Mouse (Mus musculus) small intestine, adult 2 months (tissue): Measurements from ENCODE around the gene Gm12185.

ENCODE experiments used
- CTCF ChIP-seq: fragments of 200-500 bp; IDR thresholded peaks from 2 replicates; pipeline ENCODE4 v1.5.1; 2012; ENCODE audit warnings: low read depth, mild to moderate bottlenecking, control low read depth, inconsistent platforms, low read length, moderate library complexity, mixed read lengths; ENCODE audit not compliant: insufficient replicate concordance, insufficient read length; ENCODE audit errors: extremely low read depth
- POLR2A ChIP-seq: fragments of 200-500 bp; IDR thresholded peaks from 2 replicates; pipeline ENCODE4 v1.6.1; 2012; ENCODE audit warnings: low read depth, mild to moderate bottlenecking, control low read depth, inconsistent platforms, low read length, moderate library complexity

DNA sequence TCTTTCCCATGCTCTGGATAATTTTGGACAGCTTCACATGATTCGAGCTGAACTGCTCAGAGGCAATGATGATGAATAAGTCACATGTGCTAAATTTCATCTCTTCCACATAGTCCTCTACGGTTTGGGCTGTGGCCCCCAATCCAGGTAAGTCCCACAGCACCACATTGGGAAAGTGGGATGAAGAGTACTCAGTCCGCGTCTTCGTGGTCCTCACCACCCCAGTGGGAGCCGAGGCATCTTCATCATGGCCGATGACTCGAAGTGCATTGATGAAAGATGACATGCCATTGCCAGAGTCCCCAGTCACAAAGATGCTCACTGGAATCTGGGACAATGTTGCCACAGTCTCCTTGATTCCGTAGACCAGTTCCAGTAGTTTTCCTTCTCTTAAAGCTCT is 125.5 kb downstream of the Gm12185 start:
- TF ChIP-seq POLR2A (no peak), CTCF (no peak)
